Mouse (Mus musculus): ENCODE measurements around the gene Plxna1. TPM values are rescaled to one million over a fixed set of nuclear protein-coding genes. Genes with fewer than 3 reads are reported as not detected.

Gene Plxna1
- polyA plus RNA-seq, 1 experiment from 2014 or later, result 31.5 TPM

DNA sequence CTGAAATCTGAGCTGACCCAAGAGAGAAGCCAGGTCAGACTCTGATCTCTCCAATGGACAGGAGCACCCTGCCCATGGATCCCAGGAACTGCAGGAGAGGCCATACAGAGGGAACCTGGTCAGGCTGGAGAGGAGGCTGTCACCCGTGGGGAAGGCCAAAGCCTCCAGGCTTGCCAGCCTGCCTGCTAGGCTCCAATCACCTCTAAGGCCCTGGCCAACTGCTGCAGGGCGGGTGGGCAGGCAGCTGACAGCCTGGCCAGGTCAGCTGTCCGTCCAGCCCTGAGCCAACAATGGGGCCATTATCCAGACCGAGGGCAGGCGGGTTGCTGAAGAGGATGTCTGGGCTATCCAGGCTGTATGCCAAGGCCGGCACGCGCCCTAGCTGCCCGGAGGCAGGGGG is 14.1 kb downstream of the Plxna1 start:
- Histone ChIP-seq H3K27ac (no peak overlapping the region), H3K36me3 (peaks cover 64% of the 10 kb centered on the region), H3K4me3 (replicated peaks) (no peak overlapping the region), H3K9me3 (no peaks in the 10 kb centered on the region), H3K9ac (replicated peaks) (no peak overlapping the region), H3K27me3 (no peaks in the 10 kb centered on the region), H3K4me1 (replicated peaks) (peaks cover 67% of the 10 kb centered on the region), H3K4me2 (no peak overlapping the region)
- WGBS, result 95% methylated on average over 9 of the region's 9 CpGs
- ATAC-seq (ENCODE audit: insufficient number of reproducible peaks, insufficient read depth, low FRiP score, low TSS enrichment, low read depth), result no peak

DNA sequence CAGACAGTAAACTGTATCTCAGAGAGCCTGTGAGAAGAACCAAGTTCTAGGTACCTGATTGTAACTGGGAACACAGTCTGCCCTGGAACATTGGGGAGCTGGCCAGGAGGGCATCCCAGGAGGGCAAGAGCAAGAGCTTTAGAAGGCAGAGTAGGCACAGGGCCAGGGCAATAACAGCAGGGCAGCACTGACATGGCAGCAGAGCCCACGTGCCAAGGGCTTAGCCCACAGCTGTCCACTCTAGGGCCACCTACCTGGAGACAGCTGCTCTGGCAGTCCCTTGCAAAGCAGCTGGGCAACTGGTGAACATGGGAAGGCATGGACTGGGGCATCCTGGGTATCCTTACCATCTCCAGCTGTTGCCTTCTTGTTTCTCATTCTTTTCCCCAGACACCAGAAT is 14.6 kb downstream of the Plxna1 start:
- Histone ChIP-seq H3K4me1 (replicated peaks) (peaks cover 62% of the 10 kb centered on the region), H3K36me3 (peaks cover 64% of the 10 kb centered on the region), H3K4me3 (replicated peaks) (no peak overlapping the region), H3K27me3 (no peaks in the 10 kb centered on the region), H3K27ac (no peak overlapping the region), H3K4me2 (no peak overlapping the region), H3K9ac (replicated peaks) (no peak overlapping the region), H3K9me3 (no peaks in the 10 kb centered on the region)
- ATAC-seq (ENCODE audit: insufficient number of reproducible peaks, insufficient read depth, low FRiP score, low TSS enrichment, low read depth), result no peak
- WGBS, result 64% methylated on average over 1 of the region's 1 CpGs

DNA sequence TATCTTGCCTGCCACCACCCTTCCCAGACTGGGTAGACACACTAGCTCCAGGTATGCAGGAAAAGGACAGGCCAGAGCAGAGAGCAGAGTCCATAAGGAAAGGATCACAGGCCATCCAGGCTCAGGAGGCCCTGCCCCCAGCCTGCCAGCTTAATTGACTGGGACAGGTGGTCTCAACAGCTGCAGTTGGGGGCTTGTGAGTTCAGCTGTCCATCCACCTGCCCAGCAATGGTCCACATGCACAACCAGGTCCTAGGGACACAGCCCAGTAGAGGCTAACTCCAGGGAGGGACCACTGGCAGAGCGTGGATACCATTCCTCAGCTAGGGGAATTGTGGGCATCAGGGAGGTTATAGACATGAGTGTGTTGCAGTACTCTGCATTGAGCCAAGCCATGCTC is 16.6 kb downstream of the Plxna1 start:
- Histone ChIP-seq H3K4me3 (replicated peaks) (no peak overlapping the region), H3K27me3 (no peaks in the 10 kb centered on the region), H3K4me1 (replicated peaks) (peaks cover 42% of the 10 kb centered on the region), H3K27ac (peak overlapping the region; percentile 93), H3K4me2 (peak overlapping the region; percentile 39; the same call in 1 of the 2 replicates), H3K9me3 (no peaks in the 10 kb centered on the region), H3K36me3 (peaks cover 79% of the 10 kb centered on the region), H3K9ac (replicated peaks) (no peak overlapping the region)
- 74% methylated on average over 1 of the region's 1 CpGs for WGBS
- no peak for ATAC-seq (ENCODE audit: insufficient number of reproducible peaks, insufficient read depth, low FRiP score, low TSS enrichment, low read depth)

DNA sequence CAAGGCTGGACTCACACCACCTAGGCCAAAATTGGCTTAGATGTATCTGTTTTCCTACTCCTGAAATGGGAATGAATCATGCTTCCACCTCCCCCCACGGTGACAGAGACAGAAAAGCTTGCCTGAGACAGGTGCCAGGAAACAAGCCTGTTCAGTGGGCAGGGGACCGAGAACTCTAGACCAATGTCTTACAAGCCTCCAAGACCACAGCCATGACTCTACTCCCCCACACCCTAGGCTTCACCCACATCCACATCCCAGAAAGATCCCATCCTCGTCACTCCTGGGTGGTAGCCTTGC is 17.0 kb downstream of the Plxna1 start:
- no peaks in the 10 kb centered on the region for H3K9me3 ChIP-seq
- H3K4me3 ChIP-seq (replicated peaks), result no peak overlapping the region
- H3K4me1 ChIP-seq (replicated peaks), result peaks cover 38% of the 10 kb centered on the region
- 58% methylated on average over 3 of the region's 3 CpGs for WGBS
- peaks cover 79% of the 10 kb centered on the region for H3K36me3 ChIP-seq
- H3K27ac ChIP-seq, result peak overlapping the region; percentile 93
- H3K27me3 ChIP-seq, result no peaks in the 10 kb centered on the region
- peak overlapping the region; percentile 12; the same call in 1 of the 2 replicates for H3K9ac ChIP-seq (replicated peaks)
- H3K4me2 ChIP-seq, result peak overlapping the region; percentile 39
- ATAC-seq (ENCODE audit: insufficient number of reproducible peaks, insufficient read depth, low FRiP score, low TSS enrichment, low read depth), result no peak

DNA sequence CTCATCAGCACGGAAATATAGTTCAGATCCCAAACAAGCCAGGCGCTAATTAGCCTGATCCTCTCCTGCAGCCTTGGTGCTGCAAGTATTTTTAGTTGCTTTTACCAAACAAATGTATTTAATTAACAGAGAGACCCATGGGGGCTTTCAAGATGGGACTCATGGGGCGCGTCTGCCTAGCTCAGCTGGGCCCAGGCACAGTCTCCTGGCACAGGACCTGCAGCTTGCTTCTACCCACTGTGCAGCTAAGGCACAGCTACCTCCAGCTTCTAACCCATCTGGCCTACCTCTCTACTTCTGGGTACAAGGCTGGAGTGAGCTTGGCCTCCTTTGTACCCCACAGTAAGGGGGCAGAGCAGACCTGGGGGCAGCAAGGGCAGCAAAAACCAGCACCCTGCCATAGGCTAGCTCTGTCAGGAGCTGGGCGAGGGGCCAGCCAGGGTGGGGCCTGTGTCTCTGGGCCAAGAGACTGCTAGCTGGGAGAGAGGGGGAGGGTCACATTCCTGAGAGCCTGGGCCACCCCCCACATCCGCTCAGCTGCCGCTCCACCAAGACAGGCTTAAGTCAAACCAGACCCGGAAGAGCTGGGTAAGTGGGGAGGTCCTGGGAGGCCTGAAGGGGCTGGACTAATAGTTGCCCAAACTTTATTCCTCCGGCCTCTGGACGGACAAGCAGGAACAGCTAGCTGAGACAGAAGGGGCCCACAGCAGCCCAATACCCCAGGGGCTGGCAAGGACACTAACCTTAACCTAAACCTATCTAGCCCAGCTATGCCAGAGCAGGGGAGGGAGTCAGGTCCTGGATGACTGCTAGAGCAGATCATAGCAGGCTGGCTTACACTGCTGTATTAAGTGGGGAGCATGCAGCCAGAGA is 17.6 kb downstream of the Plxna1 start:
- Histone ChIP-seq H3K4me2 (peak overlapping the region; percentile 39), H3K4me3 (replicated peaks) (no peak overlapping the region), H3K27ac (peak overlapping the region; percentile 93)

DNA sequence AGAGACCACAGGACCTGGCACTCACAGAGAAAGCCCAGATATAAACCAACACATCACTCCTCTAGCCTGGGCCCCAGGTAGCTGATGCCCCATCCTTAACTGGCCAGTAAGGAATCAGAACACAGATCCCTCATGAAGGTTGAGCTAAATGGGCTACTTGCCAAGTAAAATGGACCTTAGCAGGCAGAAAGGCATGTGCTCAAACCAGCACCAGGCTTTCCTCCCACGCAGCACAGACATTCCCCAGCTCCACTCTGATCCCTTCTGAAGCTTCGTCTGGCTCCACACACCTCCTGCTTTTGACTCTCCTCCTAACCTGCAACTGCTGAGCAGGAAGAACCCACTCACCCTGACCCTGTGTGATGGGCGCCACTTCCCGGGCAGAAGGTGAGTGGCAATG is 20.4 kb downstream of the Plxna1 start:
- H3K27ac ChIP-seq, result no peak overlapping the region
- no peak overlapping the region for H3K9ac ChIP-seq (replicated peaks)
- no peak overlapping the region for H3K4me3 ChIP-seq (replicated peaks)
- no peak overlapping the region for H3K4me2 ChIP-seq
- peaks cover 79% of the 10 kb centered on the region for H3K36me3 ChIP-seq
- peaks cover 31% of the 10 kb centered on the region for H3K4me1 ChIP-seq (replicated peaks)
- WGBS, result 96% methylated on average over 4 of the region's 4 CpGs
- no peaks in the 10 kb centered on the region for H3K9me3 ChIP-seq
- no peaks in the 10 kb centered on the region for H3K27me3 ChIP-seq
- no peak for ATAC-seq (ENCODE audit: insufficient number of reproducible peaks, insufficient read depth, low FRiP score, low TSS enrichment, low read depth)

More for the DNA sequence above, 17.6 kb downstream of the Plxna1 start:
- Histone ChIP-seq H3K36me3 (peaks cover 79% of the 10 kb centered on the region), H3K4me1 (replicated peaks) (peaks cover 34% of the 10 kb centered on the region), H3K9me3 (no peaks in the 10 kb centered on the region), H3K27me3 (no peaks in the 10 kb centered on the region), H3K9ac (replicated peaks) (peak overlapping the region; percentile 12)
- WGBS, result 11% methylated on average over 10 of the region's 10 CpGs
- peak; percentile 91 for ATAC-seq (ENCODE audit: insufficient number of reproducible peaks, insufficient read depth, low FRiP score, low TSS enrichment, low read depth)

DNA sequence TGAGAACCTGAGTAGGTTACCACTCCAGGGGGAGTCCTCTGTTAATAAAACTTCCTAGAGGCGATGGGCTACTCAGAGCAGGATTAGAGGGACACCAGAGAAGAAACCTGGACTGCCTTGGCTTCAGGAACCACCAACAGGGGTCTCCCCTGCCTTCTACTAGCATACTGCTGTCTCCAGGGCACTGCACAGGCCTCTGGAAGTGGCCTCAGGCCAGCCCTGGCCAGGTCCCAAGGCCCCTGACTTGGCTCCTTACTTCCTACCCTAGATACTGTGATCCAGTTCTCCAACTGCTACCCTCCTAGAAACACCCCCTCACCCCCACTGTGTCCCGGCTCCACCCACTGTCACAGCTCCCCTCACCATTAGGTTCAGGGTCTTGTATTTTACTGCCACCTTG is 23.0 kb downstream of the Plxna1 start:
- Histone ChIP-seq H3K9me3 (no peaks in the 10 kb centered on the region), H3K27ac (no peak overlapping the region), H3K36me3 (peaks cover 98% of the 10 kb centered on the region), H3K9ac (replicated peaks) (no peak overlapping the region), H3K27me3 (no peaks in the 10 kb centered on the region), H3K4me3 (replicated peaks) (no peak overlapping the region), H3K4me2 (no peak overlapping the region), H3K4me1 (replicated peaks) (peaks cover 10% of the 10 kb centered on the region)
- WGBS, result 72% methylated on average over 2 of the region's 2 CpGs
- no peak for ATAC-seq (ENCODE audit: insufficient number of reproducible peaks, insufficient read depth, low FRiP score, low TSS enrichment, low read depth)

DNA sequence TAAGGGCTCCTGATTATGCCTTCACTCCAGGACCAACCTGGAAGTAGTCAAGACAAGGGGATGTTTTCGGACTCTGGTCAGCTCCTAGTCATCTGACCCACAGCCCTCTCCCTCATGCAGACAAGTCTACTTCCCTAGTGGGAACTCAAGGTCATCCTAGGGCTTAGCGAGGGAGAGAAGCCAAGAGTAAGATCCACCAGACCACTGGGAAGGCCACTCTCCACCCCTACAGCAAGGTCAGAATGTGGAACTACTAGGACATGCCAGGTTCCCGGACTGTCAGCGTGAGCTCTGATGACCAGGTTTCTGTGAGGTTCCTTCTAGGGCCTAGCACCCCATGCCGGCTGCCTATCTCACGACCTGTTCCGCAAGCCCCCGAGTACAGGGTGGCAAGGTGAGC is 23.7 kb downstream of the Plxna1 start:
- Histone ChIP-seq H3K27ac (no peak overlapping the region), H3K4me3 (replicated peaks) (no peak overlapping the region), H3K9ac (replicated peaks) (no peak overlapping the region), H3K4me2 (no peak overlapping the region), H3K4me1 (replicated peaks) (0 out of 2 replicates have a peak, but pooled peaks cover 3% of the 10 kb centered on the region), H3K9me3 (no peaks in the 10 kb centered on the region), H3K36me3 (peaks cover 100% of the 10 kb centered on the region), H3K27me3 (no peaks in the 10 kb centered on the region)
- ATAC-seq (ENCODE audit: insufficient number of reproducible peaks, insufficient read depth, low FRiP score, low TSS enrichment, low read depth), result no peak
- 96% methylated on average over 8 of the region's 8 CpGs for WGBS

DNA sequence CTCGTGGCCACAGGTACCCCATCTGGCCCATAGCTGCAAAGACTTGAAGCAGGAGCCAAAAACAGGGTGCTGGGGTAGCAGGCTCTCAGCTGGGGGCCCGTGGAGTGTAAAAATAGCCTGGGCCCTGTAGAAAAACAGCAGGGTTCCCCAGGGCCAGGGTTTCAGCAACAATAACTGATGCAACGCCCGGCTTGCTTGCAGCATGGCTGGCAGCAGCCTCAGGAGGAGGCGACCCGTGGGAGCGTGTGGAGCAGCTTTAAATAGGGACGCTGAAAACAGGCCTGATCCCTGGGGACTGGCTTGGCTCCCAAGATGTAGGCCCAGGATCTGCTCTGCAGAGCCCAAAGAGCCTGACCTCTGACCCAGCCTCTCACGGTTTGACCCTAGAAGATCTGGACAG is 24.8 kb downstream of the Plxna1 start:
- no peaks in the 10 kb centered on the region for H3K9me3 ChIP-seq
- no peak overlapping the region for H3K4me3 ChIP-seq (replicated peaks)
- H3K9ac ChIP-seq (replicated peaks), result no peak overlapping the region
- peaks cover 100% of the 10 kb centered on the region for H3K36me3 ChIP-seq
- ATAC-seq (ENCODE audit: insufficient number of reproducible peaks, insufficient read depth, low FRiP score, low TSS enrichment, low read depth), result no peak
- 91% methylated on average over 9 of the region's 9 CpGs for WGBS
- no peak overlapping the region for H3K27ac ChIP-seq
- no peaks in the 10 kb centered on the region for H3K4me1 ChIP-seq (replicated peaks)
- H3K4me2 ChIP-seq, result no peak overlapping the region
- H3K27me3 ChIP-seq, result no peaks in the 10 kb centered on the region

DNA sequence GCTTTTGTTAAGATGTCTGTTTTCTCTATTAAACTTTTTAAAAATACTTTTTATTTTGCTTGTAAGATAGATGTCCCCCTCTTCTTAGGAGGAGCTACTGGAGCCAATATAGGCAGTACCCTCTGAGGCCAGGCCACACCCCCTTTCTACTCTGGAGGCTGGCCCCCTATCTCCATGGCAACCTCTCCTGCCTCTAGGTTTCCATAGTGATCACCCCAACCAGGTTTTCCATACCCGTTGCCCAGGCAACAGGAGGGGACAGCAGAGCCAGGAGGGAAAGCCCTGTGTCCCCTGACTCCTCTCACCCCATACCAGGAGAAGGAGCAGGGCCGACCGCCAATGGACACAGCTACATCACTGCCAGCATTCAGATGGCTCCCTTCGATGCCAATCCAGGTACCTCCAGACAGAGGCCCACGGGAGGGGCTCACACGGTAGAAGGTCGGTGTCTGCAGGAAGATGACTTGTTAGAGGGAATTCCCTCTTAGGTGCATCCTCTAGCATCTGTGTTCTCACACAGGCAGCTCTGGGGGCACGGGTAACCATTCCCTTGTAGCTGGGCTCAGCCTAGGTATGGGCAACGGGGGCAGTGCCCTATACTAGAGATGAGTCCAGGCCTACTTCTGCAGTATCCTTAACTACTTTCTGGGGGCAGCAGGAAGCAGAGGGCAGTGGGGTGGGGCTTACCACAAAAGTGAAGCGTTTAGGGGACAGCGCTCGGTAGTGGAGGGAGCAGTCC is 28.3 kb downstream of the Plxna1 start:
- 84% methylated on average over 12 of the region's 12 CpGs for WGBS
- no peaks in the 10 kb centered on the region for H3K9me3 ChIP-seq
- H3K4me2 ChIP-seq, result no peak overlapping the region
- H3K27ac ChIP-seq, result no peak overlapping the region
- no peaks in the 10 kb centered on the region for H3K27me3 ChIP-seq
- peaks cover 100% of the 10 kb centered on the region for H3K36me3 ChIP-seq
- no peaks in the 10 kb centered on the region for H3K4me1 ChIP-seq (replicated peaks)
- ATAC-seq (ENCODE audit: insufficient number of reproducible peaks, insufficient read depth, low FRiP score, low TSS enrichment, low read depth), result 0 out of 2 replicates have a peak, but pooled peaks have one; percentile 15
- no peak overlapping the region for H3K9ac ChIP-seq (replicated peaks)
- H3K4me3 ChIP-seq (replicated peaks), result no peak overlapping the region

DNA sequence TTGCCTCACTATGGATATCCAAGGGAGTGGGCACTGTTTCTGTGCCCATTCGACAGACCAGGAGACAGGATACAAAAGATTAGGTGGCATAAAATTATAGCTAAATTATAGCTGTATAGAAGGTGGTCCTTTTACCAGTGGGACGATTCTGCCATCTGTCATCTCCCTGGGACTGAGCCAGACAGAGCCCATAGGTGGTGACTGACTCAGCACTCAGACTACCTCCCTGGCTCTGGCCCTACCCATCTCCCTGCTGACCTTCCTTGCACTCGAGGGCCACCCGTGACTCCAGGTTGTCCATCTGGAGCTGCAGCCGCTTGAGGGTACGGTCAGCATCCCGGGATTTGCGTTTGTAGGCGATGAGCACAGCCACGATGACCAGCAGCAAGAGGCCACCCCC is 31.5 kb downstream of the Plxna1 start:
- no peaks in the 10 kb centered on the region for H3K27me3 ChIP-seq
- H3K4me1 ChIP-seq (replicated peaks), result no peaks in the 10 kb centered on the region
- H3K9me3 ChIP-seq, result no peaks in the 10 kb centered on the region
- H3K36me3 ChIP-seq, result peaks cover 99% of the 10 kb centered on the region
- H3K27ac ChIP-seq, result no peak overlapping the region
- ATAC-seq (ENCODE audit: insufficient number of reproducible peaks, insufficient read depth, low FRiP score, low TSS enrichment, low read depth), result no peak
- 96% methylated on average over 10 of the region's 10 CpGs for WGBS
- no peak overlapping the region for H3K4me3 ChIP-seq (replicated peaks)
- H3K4me2 ChIP-seq, result no peak overlapping the region
- H3K9ac ChIP-seq (replicated peaks), result no peak overlapping the region
